Mouse (Mus musculus): Measurements from ENCODE around the gene Srgap1.

GRCm38 (mm10) chr10:121904137-121904536 is 143.0 kb downstream of the Srgap1 start:
- TF ChIP-seq POLR2A (IDR thresholded peaks at IDR 0.05; ENCODE audit: insufficient read length, low read depth) (no peak), MAX (IDR thresholded peaks at IDR 0.05; ENCODE audit: low read depth) (no peak), MYOG (IDR thresholded peaks at IDR 0.05; ENCODE audit: control insufficient read depth in 1 of 3, insufficient read depth in 1 of 3, insufficient read length in 2 of 3, low read depth in 2 of 3) (no peak), USF1 (IDR thresholded peaks at IDR 0.05; ENCODE audit: low read depth) (peak; percentile 80), MYOD1 (IDR thresholded peaks at IDR 0.05; ENCODE audit: control insufficient read depth in 1 of 3, insufficient read length in 2 of 3, low read depth in 2 of 3) (no peak), POLR2AphosphoS2 (IDR thresholded peaks at IDR 0.05; ENCODE audit: insufficient read length, low read depth) (no peak), CEBPB (IDR thresholded peaks at IDR 0.05; ENCODE audit: insufficient read depth, poor library complexity, severe bottlenecking) (0 out of 2 replicates have a peak, but pooled peaks have one; percentile 27), E2F4 (IDR thresholded peaks at IDR 0.05; ENCODE audit: insufficient read depth) (no peak), TCF12 (IDR thresholded peaks at IDR 0.05; ENCODE audit: insufficient read depth, poor library complexity, severe bottlenecking) (peak; percentile 10), TCF3 (IDR thresholded peaks at IDR 0.05; ENCODE audit: insufficient read length, low read depth) (no peak)

Data from myocyte (in vitro differentiated cells).